Mouse (Mus musculus): ENCODE measurements around the gene Prcp.

Prcp gene

DNA sequence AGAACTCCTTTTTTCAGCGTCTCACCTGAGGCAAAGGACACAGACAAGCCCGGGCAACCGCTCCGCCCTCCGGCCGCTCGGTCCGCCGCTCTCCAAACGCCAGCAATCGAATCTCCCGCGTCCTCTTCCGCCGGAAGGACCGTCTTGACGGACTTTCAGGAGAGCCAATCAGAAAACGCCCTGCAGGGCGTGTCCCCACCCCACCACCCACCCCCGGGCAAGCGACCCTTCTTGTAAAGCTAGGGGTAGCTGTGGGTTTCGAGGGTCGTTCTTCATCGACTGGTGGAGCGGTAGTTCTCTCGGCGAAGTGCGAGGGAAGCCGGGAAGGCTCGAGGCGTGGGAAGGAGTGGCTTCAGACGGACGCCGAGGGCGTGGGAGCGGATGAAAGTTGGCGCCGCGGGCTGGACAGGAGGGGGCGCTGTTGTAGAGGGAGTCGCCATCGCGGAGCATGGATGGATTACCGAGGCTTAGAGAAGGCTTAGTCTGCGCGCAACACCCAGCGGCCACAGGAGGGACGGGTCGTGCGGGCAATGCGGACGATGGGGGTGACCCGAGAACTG, at the start of gene Prcp, which contains the start of gene Ddias:
Prcp (plus strand) TSS at position 355 of the 560 bp plus-strand sequence.
Ddias (minus strand) TSS at position 132 of the 560 bp plus-strand sequence.
- DNase-seq (ENCODE audit: low spot score): peak; percentile 84

DNA sequence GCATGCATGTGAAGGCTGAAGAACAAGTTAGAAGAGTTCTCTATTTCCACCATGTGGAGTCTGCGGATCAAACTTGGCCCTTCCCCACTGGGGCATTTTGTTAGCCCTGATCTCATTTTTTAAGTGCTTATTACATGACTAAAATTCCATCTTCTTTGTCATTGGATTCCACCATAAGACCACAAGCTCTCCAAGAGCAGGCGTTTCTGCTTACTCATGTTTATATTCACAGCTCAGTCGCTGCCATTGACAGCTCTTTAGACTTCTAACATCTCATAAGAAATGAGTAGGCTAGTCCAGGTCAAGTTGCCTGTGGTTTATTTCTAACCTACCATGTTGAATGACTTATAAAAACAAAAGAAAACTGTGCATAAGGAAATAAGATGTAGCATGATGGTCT, 48.0 kb upstream of the Prcp start:
- DNase-seq (ENCODE audit: low spot score): no peak

DNA sequence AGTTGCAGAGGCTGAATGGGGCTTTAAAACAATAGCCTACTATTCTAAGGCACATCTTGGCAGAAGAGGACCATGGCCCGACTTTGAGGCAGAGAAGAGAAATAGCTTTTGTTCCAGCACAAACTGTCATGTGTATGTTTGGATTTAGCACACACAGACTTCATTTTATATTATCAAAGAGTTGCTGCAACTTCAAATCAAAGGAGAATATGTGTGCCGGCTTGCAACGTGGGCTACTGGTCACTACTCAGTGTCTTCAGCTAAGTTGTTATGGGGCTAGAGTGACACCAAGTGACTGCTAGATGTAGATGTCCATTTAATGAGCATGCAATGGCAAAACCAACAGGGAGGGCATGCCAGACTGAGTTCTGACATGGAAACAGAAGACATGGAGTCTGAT, 46.3 kb upstream of the Prcp start:
- peak; percentile 43 for DNase-seq (ENCODE audit: low spot score)

- DNase-seq (ENCODE audit: low spot score): no peak
Measured at GRCm38 (mm10) chr7:92832395-92832794, 41.9 kb upstream of the Prcp start.

- no peak for DNase-seq (ENCODE audit: low spot score)
Measured at GRCm38 (mm10) chr7:92834391-92834790, 39.9 kb upstream of the Prcp start.

GRCm38 (mm10) chr7:92836447-92836846, 37.8 kb upstream of the Prcp start:
- DNase-seq (ENCODE audit: low spot score): no peak

DNA sequence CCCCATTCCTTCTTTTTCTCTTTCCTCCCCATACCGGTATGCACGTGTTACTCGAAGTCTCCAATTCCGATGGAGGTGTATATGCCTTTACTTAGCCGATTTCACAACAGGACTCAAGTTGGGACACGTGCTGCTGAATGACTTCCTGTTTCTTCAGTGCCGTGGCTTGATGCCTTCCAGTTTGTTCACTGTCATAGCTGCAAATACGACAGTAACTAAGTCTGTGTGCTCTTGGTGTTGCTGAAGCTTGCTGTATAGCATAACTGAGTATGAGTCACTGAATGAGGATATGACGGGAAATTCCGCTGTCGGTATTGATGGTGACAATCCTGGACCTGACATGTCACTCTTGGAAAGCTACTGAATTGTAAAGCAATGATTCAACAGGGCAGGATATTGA, 37.0 kb upstream of the Prcp start:
- no peak for DNase-seq (ENCODE audit: low spot score)

DNA sequence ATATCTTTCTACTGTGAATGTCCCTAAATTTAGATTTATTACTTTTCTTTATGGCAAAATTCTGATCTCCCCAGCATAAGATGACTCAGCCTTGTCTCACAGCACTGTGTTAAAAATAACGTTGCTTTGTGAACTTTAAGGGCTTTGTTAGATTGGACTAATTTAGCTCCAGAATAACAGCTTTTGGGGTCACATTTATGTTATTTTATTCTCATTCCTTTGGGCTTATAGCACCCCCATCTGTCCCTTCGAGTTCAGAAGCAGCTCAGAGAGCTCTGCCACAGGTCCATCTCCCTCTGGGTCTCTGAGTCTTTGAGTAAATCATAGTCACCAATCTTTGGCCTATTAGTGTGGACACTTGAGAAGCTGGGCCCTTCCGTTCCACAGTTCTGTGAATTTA, 36.4 kb upstream of the Prcp start:
- peak; percentile 13 for DNase-seq (ENCODE audit: low spot score)

DNA sequence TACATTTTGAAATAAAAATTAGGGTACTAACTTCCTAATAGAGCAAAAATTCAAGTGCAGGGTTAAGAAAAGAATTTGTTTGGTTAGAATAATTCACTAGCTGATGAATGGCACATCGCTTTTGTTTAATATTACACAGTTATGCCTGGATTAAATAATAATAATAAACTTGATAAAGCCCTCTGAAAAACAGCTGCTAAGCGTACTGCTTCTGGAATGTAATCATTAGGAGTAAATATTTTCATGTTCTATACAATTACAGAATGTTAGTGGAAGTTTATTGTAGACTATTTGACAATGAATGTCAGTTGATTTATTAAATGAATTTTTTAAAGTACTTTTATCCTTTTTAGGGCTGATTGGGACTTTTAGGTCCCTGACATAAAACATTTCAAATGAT, 32.0 kb upstream of the Prcp start:
- no peak for DNase-seq (ENCODE audit: low spot score)

DNA sequence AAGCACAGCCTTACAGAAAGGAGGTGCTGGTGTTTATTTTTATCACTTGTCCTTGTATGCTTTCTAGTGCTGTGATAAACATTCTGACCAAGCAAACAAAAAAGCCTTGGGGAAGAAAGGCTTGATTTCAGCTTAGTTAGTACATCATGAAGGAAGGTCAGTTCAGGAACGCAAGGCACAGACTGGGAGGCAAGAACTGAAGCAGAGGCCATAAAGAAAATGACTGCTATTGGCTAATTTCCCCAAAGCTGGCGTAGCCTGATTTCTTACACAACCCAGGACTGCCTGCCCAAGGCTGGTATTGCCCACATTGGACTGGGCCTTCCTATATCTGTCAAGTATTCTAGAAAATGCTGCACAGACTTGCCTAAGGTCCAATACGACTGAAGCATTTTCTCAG, 26.0 kb upstream of the Prcp start:
- no peak for DNase-seq (ENCODE audit: low spot score)

GRCm38 (mm10) chr7:92866526-92866925, 7.7 kb upstream of the Prcp start:
- DNase-seq (ENCODE audit: low spot score): peak; percentile 15

- no peak for DNase-seq (ENCODE audit: low spot score)
Measured at GRCm38 (mm10) chr7:92870161-92870560, 4.1 kb upstream of the Prcp start.

DNA sequence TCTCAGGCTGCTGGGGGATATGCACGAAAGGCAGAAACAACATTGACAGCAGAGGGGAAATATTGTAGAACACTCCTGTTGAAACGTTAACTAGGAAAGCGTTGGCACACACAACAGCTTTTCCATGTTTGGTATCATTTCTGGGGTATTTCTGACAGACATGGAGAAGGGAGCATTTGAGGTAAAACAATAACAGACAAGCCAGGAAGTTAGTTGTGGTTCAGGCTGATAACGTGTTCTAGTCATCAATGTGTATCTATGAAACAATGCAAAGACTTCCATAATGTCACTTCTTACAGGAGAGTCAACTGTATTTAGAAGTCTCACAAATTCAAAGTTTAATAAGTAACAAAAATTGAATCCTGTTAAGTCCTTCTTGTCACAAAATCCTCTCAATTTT, 2.7 kb upstream of the Prcp start:
- DNase-seq (ENCODE audit: low spot score): no peak

GRCm38 (mm10) chr7:92874761-92875408, 615 bp downstream of the Prcp start:
- peak; percentile 82 for DNase-seq (ENCODE audit: low spot score)

GRCm38 (mm10) chr7:92876066-92876465, 1.8 kb downstream of the Prcp start:
- DNase-seq (ENCODE audit: low spot score): no peak

- DNase-seq (ENCODE audit: low spot score): no peak
Measured at GRCm38 (mm10) chr7:92876538-92876937, 2.3 kb downstream of the Prcp start.

- no peak for DNase-seq (ENCODE audit: low spot score)
Measured at GRCm38 (mm10) chr7:92878575-92879285, 4.5 kb downstream of the Prcp start.

- DNase-seq (ENCODE audit: low spot score): no peak
Measured at GRCm38 (mm10) chr7:92883850-92884716, 9.8 kb downstream of the Prcp start.

- DNase-seq (ENCODE audit: low spot score): no peak
Measured at GRCm38 (mm10) chr7:92884998-92885660, 10.9 kb downstream of the Prcp start.

DNA sequence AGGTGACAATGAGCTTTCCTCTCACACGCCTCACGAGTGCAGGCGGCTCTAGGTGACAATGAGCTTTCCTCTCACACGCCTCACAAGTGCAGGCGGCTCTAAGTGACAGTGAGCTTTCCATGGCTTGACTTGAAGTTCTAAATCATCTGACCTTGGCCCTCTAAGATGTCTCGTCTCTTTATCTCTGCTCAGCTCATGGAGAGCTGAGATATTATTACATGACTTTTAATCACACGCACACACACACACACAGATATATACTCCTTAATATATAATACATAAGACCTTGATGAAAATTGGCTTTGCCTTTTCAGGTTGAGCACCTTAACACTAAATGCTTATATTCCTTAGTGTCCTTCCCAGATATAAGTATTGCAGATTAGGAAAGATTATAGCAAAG, 12.5 kb downstream of the Prcp start:
- no peak for DNase-seq (ENCODE audit: low spot score)

GRCm38 (mm10) chr7:92887230-92887629, 13.0 kb downstream of the Prcp start:
- DNase-seq (ENCODE audit: low spot score): no peak

- DNase-seq (ENCODE audit: low spot score): no peak
Measured at GRCm38 (mm10) chr7:92890211-92890610, 15.9 kb downstream of the Prcp start.
